Mouse (Mus musculus) embryonic facial prominence, embryonic 10.5 days (tissue): Measurements from ENCODE around the gene AC170998.1. TPM values are rescaled to one million over a fixed set of nuclear protein-coding genes. Genes with fewer than 3 reads are reported as not detected.
"Not testable (repeated sequence)": the region's sequence is repeated elsewhere in the genome, so short reads cannot be mapped to it uniquely, and the experiment has no call there.

Source experiments
- DNase-seq: peaks from one replicate; pipeline ENCODE4 v3.0.0-alpha.2; 2017; ENCODE audit warnings: low spot score
- H3K27ac ChIP-seq: fragments of 300-500 bp; sonication (generic); replicated peaks from 2 replicates; pipeline ENCODE4 v1.5.1; 2016; ENCODE audit warnings: mild to moderate bottlenecking
- H3K27me3 ChIP-seq: fragments of 300-500 bp; sonication (generic); replicated peaks from 2 replicates; pipeline ENCODE4 v1.6.1; 2016; ENCODE audit warnings: low read depth, mild to moderate bottlenecking; ENCODE audit not compliant: poor library complexity, severe bottlenecking
- H3K36me3 ChIP-seq: fragments of 300-500 bp; sonication (generic); replicated peaks from 2 replicates; pipeline ENCODE4 v1.6.1; 2016; ENCODE audit warnings: mild to moderate bottlenecking, moderate library complexity
- H3K4me1 ChIP-seq: fragments of 300-500 bp; sonication (generic); 2 replicates; pipeline ENCODE4 v1.6.1; 2016
- H3K4me3 ChIP-seq: fragments of 300-500 bp; sonication (generic); 2 replicates; pipeline ENCODE4 v1.5.1; 2016; ENCODE audit warnings: mild to moderate bottlenecking, moderate library complexity
- H3K9me3 ChIP-seq: fragments of 300-500 bp; sonication (generic); 2 replicates; pipeline ENCODE4 v1.6.1; 2016; ENCODE audit warnings: mild to moderate bottlenecking
- WGBS: fragments of 180-500 bp; shearing (Covaris S2); methylation state at CpG from one replicate; pipeline ENCODE4 v1.1.7; 2016; 5-methylcytosine and 5-hydroxymethylcytosine counted together
- polyA plus RNA-seq: library from polyadenylated mRNA; unstranded; fragments of >200 nt; fragmentation: Nextera tagmentation; extraction: Ambion mirVana; gene quantifications from 2 replicates; pipeline ENCODE4 v1.2.1, GENCODE M21; 2016

Gene AC170998.1
- polyA plus RNA-seq, 1 experiment from 2014 or later, result 3.6 TPM

GRCm38 (mm10) chr17:28769875-28770421 is 44.1 kb downstream of the AC170998.1 start:
- H3K4me3 ChIP-seq, result peak overlapping the region; percentile 61
- no peak for DNase-seq
- peak overlapping the region; percentile 66; the same call in 1 of the 2 replicates for H3K27ac ChIP-seq
- peaks cover 54% of the 10 kb centered on the region for H3K27me3 ChIP-seq
- no peaks in the 10 kb centered on the region for H3K9me3 ChIP-seq
- peaks cover 23% of the 10 kb centered on the region for H3K4me1 ChIP-seq
- 5% methylated on average over 24 of the region's 24 CpGs for WGBS
- H3K36me3 ChIP-seq, result no peaks in the 10 kb centered on the region

- Histone ChIP-seq H3K9me3 (no peaks in the 10 kb centered on the region), H3K36me3 (peaks cover 4% of the 10 kb centered on the region; the same call in 1 of the 2 replicates), H3K4me3 (no peak overlapping the region), H3K4me1 (peaks cover 20% of the 10 kb centered on the region), H3K27me3 (peaks cover 52% of the 10 kb centered on the region), H3K27ac (no peak overlapping the region)
- DNase-seq, result no peak
- WGBS, result 88% methylated on average over 5 of the region's 5 CpGs
Observed at GRCm38 (mm10) chr17:28771289-28771688, 45.4 kb downstream of the AC170998.1 start.

- not testable (repeated sequence) for H3K4me3 ChIP-seq, H3K36me3 ChIP-seq, H3K9me3 ChIP-seq, H3K27ac ChIP-seq, DNase-seq
- Histone ChIP-seq H3K4me1 (peaks cover 12% of the 10 kb centered on the region), H3K27me3 (peaks cover 32% of the 10 kb centered on the region)
- 95% methylated on average over 9 of the region's 9 CpGs for WGBS
Observed at GRCm38 (mm10) chr17:28774303-28774702, 48.4 kb downstream of the AC170998.1 start.

GRCm38 (mm10) chr17:28775161-28775560 is 49.3 kb downstream of the AC170998.1 start:
- WGBS, result 88% methylated on average over 4 of the region's 4 CpGs
- Histone ChIP-seq H3K36me3 (peaks cover 4% of the 10 kb centered on the region; the same call in 1 of the 2 replicates), H3K27ac (no peak overlapping the region), H3K4me3 (no peak overlapping the region), H3K4me1 (peaks cover 3% of the 10 kb centered on the region), H3K9me3 (no peaks in the 10 kb centered on the region), H3K27me3 (peaks cover 23% of the 10 kb centered on the region)
- DNase-seq, result no peak

Other genes starting within 250 kb of the AC170998.1 start
- gene Fkbp5, start 208.6 kb upstream of the AC170998.1 start, polyA plus RNA-seq, result 32.0 and 32.8 TPM in 2 replicates
- not detected in 2 replicates for gene Armc12, start 195.3 kb upstream of the AC170998.1 start, polyA plus RNA-seq
- gene Clpsl2, start 176.7 kb upstream of the AC170998.1 start, polyA plus RNA-seq, result not detected in 2 replicates
- not detected in 2 replicates for gene Clps, start 165.3 kb upstream of the AC170998.1 start, polyA plus RNA-seq
- 1.1 TPM in 2 replicates for gene Lhfpl5, start 150.4 kb upstream of the AC170998.1 start, polyA plus RNA-seq
- gene Srpk1, start 103.4 kb upstream of the AC170998.1 start, polyA plus RNA-seq, result 130 and 133 TPM in 2 replicates
- gene Slc26a8, start 35.9 kb upstream of the AC170998.1 start, polyA plus RNA-seq, result 0.21 and 0.77 TPM in 2 replicates
- 48.1 and 50.7 TPM in 2 replicates for gene Mapk14, start 34.8 kb upstream of the AC170998.1 start, polyA plus RNA-seq
- 16.5 and 19.4 TPM in 2 replicates for gene Mapk13, start 43.2 kb downstream of the AC170998.1 start, polyA plus RNA-seq
- gene Brpf3, start 75.0 kb downstream of the AC170998.1 start, polyA plus RNA-seq, result 9.1 and 12.1 TPM in 2 replicates
- gene Pnpla1, start 132.3 kb downstream of the AC170998.1 start, polyA plus RNA-seq, result 0.09 TPM in 1 of 2 replicates, not detected in the other
- 0.10 and 0.17 TPM in 2 replicates for gene 4930539E08Rik, start 189.2 kb downstream of the AC170998.1 start, polyA plus RNA-seq
- gene Pxt1, start 217.8 kb downstream of the AC170998.1 start, polyA plus RNA-seq, result 0.20 TPM in 1 of 2 replicates, not detected in the other
- gene Kctd20, start 225.9 kb downstream of the AC170998.1 start, polyA plus RNA-seq, result 125 and 126 TPM in 2 replicates